24 mouse cellular contexts compared by ENCODE assay signal in genomic region chr6:59161801-59162478, GRCm38 (mm10).
"Had no signal": no experiment of that assay in that cellular context is flagged by ENCODE, and none has a peak within 500 bp of the region (broad histone marks: within the 10 kb centered on the region; RNA-seq: fewer than 3 reads in every experiment).

No protein-coding gene starts in this region.

- H3K27ac ChIP-seq: heart, embryonic 13.5 days; heart, embryonic 15.5 days; hindbrain, embryonic 13.5 days; hindbrain, embryonic 15.5 days; hindbrain, postnatal 0 days; layer of hippocampus, adult 2 months; left cerebral cortex, adult 2 months; limb, embryonic 10.5 days; limb, embryonic 12.5 days; liver, embryonic 13.5 days; liver, embryonic 15.5 days had no signal

- H3K9me3 ChIP-seq: heart, embryonic 13.5 days; heart, embryonic 15.5 days; hindbrain, embryonic 13.5 days; hindbrain, embryonic 15.5 days; limb, embryonic 10.5 days; limb, embryonic 12.5 days; liver, embryonic 13.5 days; liver, embryonic 15.5 days had no signal

- ATAC-seq: hindbrain, postnatal 0 days had no signal

- H3K36me3 ChIP-seq: heart, embryonic 13.5 days; heart, embryonic 15.5 days; hindbrain, embryonic 13.5 days; hindbrain, embryonic 15.5 days; limb, embryonic 10.5 days; limb, embryonic 12.5 days; liver, embryonic 13.5 days; liver, embryonic 15.5 days had no signal

- H3K9ac ChIP-seq: heart, embryonic 13.5 days; heart, embryonic 15.5 days; hindbrain, embryonic 13.5 days; hindbrain, embryonic 15.5 days; limb, embryonic 12.5 days; liver, embryonic 13.5 days; liver, embryonic 15.5 days had no signal

- H3K4me1 ChIP-seq: hindbrain, embryonic 13.5 days; hindbrain, embryonic 15.5 days; limb, embryonic 10.5 days; limb, embryonic 12.5 days; liver, embryonic 13.5 days; liver, embryonic 15.5 days had no signal

- H3K27me3 ChIP-seq: heart, embryonic 13.5 days; heart, embryonic 15.5 days; hindbrain, embryonic 13.5 days; hindbrain, embryonic 15.5 days; limb, embryonic 12.5 days; liver, embryonic 13.5 days; liver, embryonic 15.5 days had no signal

- DNase-seq: gastrocnemius, postnatal 14 days; gastrocnemius, postnatal 36 days; heart, adult 18-20 months; heart, postnatal 14 days; heart, postnatal 36 days; kidney, adult 18-20 months; kidney, adult 8-10 months; kidney, postnatal 10 days; kidney, postnatal 25 days; kidney, postnatal 4 days; liver; liver, embryonic 13.5 days had no signal

- H3K4me2 ChIP-seq: heart, embryonic 11.5 days; heart, embryonic 13.5 days; heart, embryonic 15.5 days; hindbrain, embryonic 13.5 days; hindbrain, embryonic 15.5 days; limb, embryonic 12.5 days; liver, embryonic 11.5 days; liver, embryonic 13.5 days; liver, embryonic 15.5 days had no signal

- H3K4me3 ChIP-seq: heart, embryonic 13.5 days; heart, embryonic 15.5 days; hindbrain, embryonic 13.5 days; hindbrain, embryonic 15.5 days; layer of hippocampus, adult 2 months; left cerebral cortex, adult 2 months; limb, embryonic 10.5 days; limb, embryonic 12.5 days; liver, embryonic 13.5 days; liver, embryonic 15.5 days had no signal
